Mouse (Mus musculus) neural tube, embryonic 14.5 days (tissue): Measurements from ENCODE around the gene Kcnip1. TPM values are rescaled to one million over a fixed set of nuclear protein-coding genes. Genes with fewer than 3 reads are reported as not detected.
A peak's percentile ranks its signal among the peaks of the same experiment; 100 is the strongest.

Experiments
- ATAC-seq: fragments of 200-750 bp; cut with Nextera tagmentation; 2 replicates; pipeline ENCODE4 v1.8.0; 2017; ENCODE audit warnings: low read depth, mild to moderate bottlenecking, moderate TSS enrichment, moderate library complexity
- H3K27ac ChIP-seq: fragments of 300-500 bp; sonication (generic); 2 replicates; pipeline ENCODE4 v1.5.1; 2014; ENCODE audit warnings: low read depth, mild to moderate bottlenecking, control low read depth, low read length, moderate library complexity, mixed read lengths
- H3K27me3 ChIP-seq: fragments of 300-500 bp; sonication (generic); 2 replicates; pipeline ENCODE4 v1.6.1; 2014; ENCODE audit warnings: low read length; ENCODE audit not compliant: control insufficient read depth, insufficient read depth
- H3K36me3 ChIP-seq: fragments of 300-500 bp; sonication (generic); 2 replicates; pipeline ENCODE4 v1.6.1; 2014; ENCODE audit warnings: low read length, mixed read lengths; ENCODE audit not compliant: control insufficient read depth, insufficient read depth
- H3K4me1 ChIP-seq: fragments of 300-500 bp; sonication (generic); 2 replicates; pipeline ENCODE4 v1.6.1; 2014; ENCODE audit warnings: low read length; ENCODE audit not compliant: control insufficient read depth, insufficient read depth
- H3K4me2 ChIP-seq: fragments of 300-500 bp; sonication (generic); 2 replicates; pipeline ENCODE4 v1.6.1; 2014; ENCODE audit warnings: mild to moderate bottlenecking, low read depth, low read length, control low read depth
- H3K4me3 ChIP-seq: fragments of 300-500 bp; sonication (generic); 2 replicates; pipeline ENCODE4 v1.5.1; 2014; ENCODE audit warnings: low read depth, low read length, control low read depth, mixed read lengths
- H3K9ac ChIP-seq: fragments of 300-500 bp; sonication (generic); replicated peaks from 2 replicates; pipeline ENCODE4 v1.6.1; 2014; ENCODE audit warnings: low read depth, mild to moderate bottlenecking, control low read depth, low read length, mixed read lengths
- H3K9me3 ChIP-seq: fragments of 300-500 bp; sonication (generic); 2 replicates; pipeline ENCODE4 v1.6.1; 2016; ENCODE audit warnings: low read length; ENCODE audit not compliant: control insufficient read depth
- WGBS: fragments of 180-500 bp; shearing (Covaris S2); extraction: QIAGEN DNeasy Blood & Tissue Kit; methylation state at CpG from one replicate; pipeline ENCODE4 v1.1.7; 2014; 5-methylcytosine and 5-hydroxymethylcytosine counted together
- polyA plus RNA-seq: library from polyadenylated mRNA; unstranded; fragments of >200 nt; fragmentation: Nextera tagmentation; extraction: Ambion mirVana; gene quantifications from 2 replicates; pipeline ENCODE4 v1.2.1, GENCODE M21; 2014

Kcnip1 gene
- 107 and 138 TPM in 2 replicates for polyA plus RNA-seq

DNA sequence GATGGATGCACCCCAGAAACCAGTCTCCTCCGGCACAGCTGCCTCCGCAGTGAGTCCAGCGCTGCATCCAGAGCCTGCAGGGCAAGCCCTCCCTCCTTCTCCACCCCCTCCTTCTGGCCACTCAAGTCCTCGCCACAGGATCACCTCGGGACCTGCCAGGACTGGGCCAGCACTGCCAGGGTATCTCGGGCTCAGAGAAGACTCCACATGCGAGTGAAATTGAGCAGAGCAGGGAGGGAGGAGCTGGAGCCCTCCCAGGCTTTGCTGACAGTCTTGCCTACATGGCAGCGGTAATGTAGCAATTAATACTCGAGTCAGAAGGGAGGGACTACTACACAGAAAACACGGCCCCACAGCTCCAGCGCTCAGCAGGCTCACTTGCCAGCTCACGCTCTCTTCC lies at the start of gene Kcnip1:
Gene Kcnip1, minus strand, starts transcription at position 215 of the 400 bp plus-strand sequence.
- ATAC-seq = peak; percentile 52; the same call in 1 of the 2 replicates
- Histone ChIP-seq H3K9ac (0 out of 2 replicates have a peak within 1 kb of the TSS, but pooled peaks have one; percentile 25), H3K36me3 (no peaks in the 10 kb centered on the region), H3K9me3 (no peaks in the 10 kb centered on the region), H3K4me3 (no peak within 1 kb of the TSS), H3K27ac (no peak within 1 kb of the TSS), H3K4me1 (no peaks in the 10 kb centered on the region), H3K4me2 (peak within 1 kb of the TSS; percentile 11; the same call in 1 of the 2 replicates), H3K27me3 (no peaks in the 10 kb centered on the region)
- WGBS = 22% methylated on average over 11 of the region's 12 CpGs

GRCm38 (mm10) chr11:34040061-34040460 lies 47.1 kb upstream of the Kcnip1 start:
- no peak overlapping the region for H3K9ac ChIP-seq
- H3K4me2 ChIP-seq = no peak overlapping the region
- no peaks in the 10 kb centered on the region for H3K4me1 ChIP-seq
- no peak for ATAC-seq
- 84% methylated on average over 5 of the region's 5 CpGs for WGBS
- no peaks in the 10 kb centered on the region for H3K36me3 ChIP-seq
- no peak overlapping the region for H3K27ac ChIP-seq
- no peak overlapping the region for H3K4me3 ChIP-seq
- no peaks in the 10 kb centered on the region for H3K27me3 ChIP-seq
- no peaks in the 10 kb centered on the region for H3K9me3 ChIP-seq

- H3K9me3 ChIP-seq = no peaks in the 10 kb centered on the region
- no peak for ATAC-seq
- no peak overlapping the region for H3K9ac ChIP-seq
- H3K36me3 ChIP-seq = no peaks in the 10 kb centered on the region
- no peaks in the 10 kb centered on the region for H3K4me1 ChIP-seq
- H3K4me2 ChIP-seq = no peak overlapping the region
- no peak overlapping the region for H3K4me3 ChIP-seq
- H3K27ac ChIP-seq = no peak overlapping the region
- H3K27me3 ChIP-seq = no peaks in the 10 kb centered on the region
- WGBS = 86% methylated on average over 5 of the region's 5 CpGs
Observed at GRCm38 (mm10) chr11:34035909-34036658, 43.1 kb upstream of the Kcnip1 start.

GRCm38 (mm10) chr11:34034794-34035193 lies 41.8 kb upstream of the Kcnip1 start:
- H3K4me2 ChIP-seq = no peak overlapping the region
- H3K9me3 ChIP-seq = no peaks in the 10 kb centered on the region
- H3K36me3 ChIP-seq = no peaks in the 10 kb centered on the region
- no peak overlapping the region for H3K4me3 ChIP-seq
- no peaks in the 10 kb centered on the region for H3K27me3 ChIP-seq
- no peak overlapping the region for H3K27ac ChIP-seq
- ATAC-seq = no peak
- 79% methylated on average over 2 of the region's 2 CpGs for WGBS
- no peak overlapping the region for H3K9ac ChIP-seq
- H3K4me1 ChIP-seq = no peaks in the 10 kb centered on the region

GRCm38 (mm10) chr11:34034008-34034505 lies 41.1 kb upstream of the Kcnip1 start:
- H3K4me2 ChIP-seq = no peak overlapping the region
- WGBS = 94% methylated on average over 5 of the region's 5 CpGs
- H3K27me3 ChIP-seq = no peaks in the 10 kb centered on the region
- H3K36me3 ChIP-seq = no peaks in the 10 kb centered on the region
- H3K4me3 ChIP-seq = no peak overlapping the region
- H3K27ac ChIP-seq = no peak overlapping the region
- H3K9me3 ChIP-seq = no peaks in the 10 kb centered on the region
- no peak overlapping the region for H3K9ac ChIP-seq
- no peaks in the 10 kb centered on the region for H3K4me1 ChIP-seq
- no peak for ATAC-seq

DNA sequence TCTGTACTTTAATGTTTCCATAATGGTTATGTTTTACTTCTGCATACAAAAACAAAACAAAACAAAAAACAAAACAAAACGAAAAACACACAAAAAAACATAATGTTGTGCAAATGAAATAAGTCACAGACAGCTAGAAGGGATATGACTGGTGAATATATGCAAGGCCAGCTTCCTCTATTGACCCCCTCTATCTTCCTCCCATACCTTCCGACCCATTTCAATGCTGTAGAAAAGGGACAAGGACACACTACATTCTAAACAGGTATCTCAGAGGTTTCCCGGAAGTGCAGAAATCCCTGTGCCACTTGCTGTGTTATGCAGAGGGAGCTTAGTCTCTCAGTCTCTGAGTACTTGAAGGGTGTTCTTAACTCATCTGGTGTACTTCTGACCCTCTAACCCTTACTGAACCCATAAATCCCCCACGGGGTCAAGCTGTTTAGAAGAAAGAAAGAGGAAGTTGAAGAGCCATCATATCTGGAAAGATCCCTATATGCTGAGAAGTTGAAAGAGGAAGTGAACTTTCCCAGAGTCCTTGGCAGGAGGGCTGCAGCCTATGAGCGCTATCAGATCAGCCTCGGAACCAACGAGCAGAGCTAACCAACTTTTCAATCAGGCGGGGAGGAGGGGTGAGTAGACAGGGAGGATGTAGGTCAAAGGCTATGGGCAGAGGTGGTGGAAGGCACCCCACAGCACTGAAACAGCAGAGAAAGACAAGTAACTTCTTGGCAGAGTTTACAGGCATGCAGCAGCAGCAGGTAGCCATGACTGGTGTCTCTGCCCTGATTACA lies 38.3 kb upstream of the Kcnip1 start:
- H3K9me3 ChIP-seq = no peaks in the 10 kb centered on the region
- no peak for ATAC-seq
- H3K4me3 ChIP-seq = no peak overlapping the region
- no peak overlapping the region for H3K9ac ChIP-seq
- H3K4me1 ChIP-seq = no peaks in the 10 kb centered on the region
- no peaks in the 10 kb centered on the region for H3K36me3 ChIP-seq
- H3K27me3 ChIP-seq = no peaks in the 10 kb centered on the region
- no peak overlapping the region for H3K27ac ChIP-seq
- H3K4me2 ChIP-seq = no peak overlapping the region
- WGBS = 74% methylated on average over 8 of the region's 8 CpGs

- no peak overlapping the region for H3K4me2 ChIP-seq
- no peaks in the 10 kb centered on the region for H3K27me3 ChIP-seq
- no peaks in the 10 kb centered on the region for H3K9me3 ChIP-seq
- ATAC-seq = no peak
- H3K4me3 ChIP-seq = no peak overlapping the region
- 65% methylated on average over 5 of the region's 5 CpGs for WGBS
- no peak overlapping the region for H3K9ac ChIP-seq
- H3K27ac ChIP-seq = no peak overlapping the region
- H3K36me3 ChIP-seq = no peaks in the 10 kb centered on the region
- no peaks in the 10 kb centered on the region for H3K4me1 ChIP-seq
Observed at GRCm38 (mm10) chr11:34029658-34030057, 36.7 kb upstream of the Kcnip1 start.

GRCm38 (mm10) chr11:34025091-34025490 lies 32.1 kb upstream of the Kcnip1 start:
- Histone ChIP-seq H3K27me3 (no peaks in the 10 kb centered on the region), H3K27ac (no peak overlapping the region), H3K4me2 (no peak overlapping the region), H3K9me3 (no peaks in the 10 kb centered on the region), H3K4me1 (no peaks in the 10 kb centered on the region), H3K9ac (no peak overlapping the region), H3K4me3 (no peak overlapping the region), H3K36me3 (no peaks in the 10 kb centered on the region)
- ATAC-seq = no peak
- WGBS = 95% methylated on average over 1 of the region's 1 CpGs
